7 mouse cellular contexts compared by ENCODE assay signal in genomic region chr15:30272326-30272725, GRCm38 (mm10).
"Had no signal": no experiment of that assay in that cellular context is flagged by ENCODE, and none has a peak within 500 bp of the region (broad histone marks: within the 10 kb centered on the region; RNA-seq: fewer than 3 reads in every experiment).

No protein-coding gene starts in this region.

- DNase-seq: kidney, postnatal 14 days; lung, embryonic 14.5 days; lung, postnatal 10 days; lung, postnatal 4 days; midbrain, embryonic 14.5 days; right cerebral cortex, adult 18-20 months; right cerebral cortex, postnatal 25 days had no signal
